Mouse (Mus musculus): ENCODE data around the gene Tex30.

GRCm38 (mm10) chr1:44102939-44103338 is 698 bp upstream of the Tex30 start:
- TF ChIP-seq POLR2A (IDR thresholded peaks at IDR 0.05; ENCODE audit: borderline replicate concordance, extremely low read depth, low read depth, low read length): no peak
- TF ChIP-seq CTCF (IDR thresholded peaks at IDR 0.05; ENCODE audit: insufficient read depth, low read length): no peak
